ENCODE assay signal across 20 mouse cellular contexts in the genomic region with DNA sequence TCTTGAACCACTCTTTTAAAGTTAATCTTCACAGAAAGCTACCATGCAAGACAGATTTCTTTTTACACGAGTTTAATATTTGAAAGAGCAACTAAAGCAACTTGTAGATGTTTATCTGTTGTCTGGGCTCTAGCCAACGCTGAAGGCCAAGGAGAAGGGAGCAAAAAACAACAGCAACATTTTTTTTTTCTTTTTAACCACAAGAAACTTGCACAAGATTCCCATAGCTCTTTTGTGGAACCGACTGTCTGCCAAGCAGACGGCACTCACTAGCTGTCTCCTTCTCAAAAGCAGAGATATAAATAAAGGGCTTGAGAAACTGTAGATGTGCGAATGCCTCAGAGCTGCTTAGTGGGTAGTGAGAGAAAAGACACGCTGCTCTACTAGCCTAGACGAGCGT.
DNase-seq lines count a peak whose midpoint lies in the region; ATAC-seq and TF ChIP-seq lines count a peak whose summit lies in the region.
"Had no signal": no experiment of that assay in that cellular context is flagged by ENCODE, and none has a peak within 500 bp of the region (broad histone marks: within the 10 kb centered on the region; RNA-seq: fewer than 3 reads in every experiment).

No protein-coding gene starts in this region.

- no peaks in the 10 kb centered on the region for H3K27me3 ChIP-seq in forebrain, postnatal 0 days (ENCODE audit: insufficient read depth, low read length)
- H3K27me3 ChIP-seq in forebrain, embryonic 14.5 days (replicated peaks; ENCODE audit: control insufficient read depth, insufficient read depth, low read length) = no peaks in the 10 kb centered on the region
- H3K27me3 ChIP-seq: forebrain, embryonic 15.5 days; heart, embryonic 12.5 days; liver, embryonic 12.5 days; megakaryocyte, embryonic 14.5 days; neural tube, embryonic 12.5 days had no signal

- no peak overlapping the region for H3K27ac ChIP-seq in forebrain, postnatal 0 days (ENCODE audit: low read depth, low read length)
- H3K27ac ChIP-seq in forebrain, embryonic 14.5 days (ENCODE audit: low read depth, low read length) = no peak overlapping the region
- H3K27ac ChIP-seq: forebrain, embryonic 15.5 days; hindbrain, postnatal 0 days; limb, embryonic 10.5 days; liver, embryonic 12.5 days; neural tube, embryonic 12.5 days had no signal

- no peak overlapping the region for H3K4me3 ChIP-seq in forebrain, postnatal 0 days (ENCODE audit: low read depth, low read length)
- H3K4me3 ChIP-seq in forebrain, embryonic 14.5 days (ENCODE audit: low read depth, low read length) = no peak overlapping the region
- H3K4me3 ChIP-seq: forebrain, embryonic 15.5 days; heart, embryonic 12.5 days; limb, embryonic 10.5 days; liver, embryonic 12.5 days; megakaryocyte, embryonic 14.5 days; neural tube, embryonic 12.5 days had no signal

- H3K4me2 ChIP-seq in forebrain, postnatal 0 days (ENCODE audit: low read depth) = no peak overlapping the region
- H3K4me2 ChIP-seq in forebrain, embryonic 14.5 days (ENCODE audit: low read length) = no peak overlapping the region
- H3K4me2 ChIP-seq: forebrain, embryonic 15.5 days; heart, embryonic 12.5 days; liver, embryonic 12.5 days; neural tube, embryonic 12.5 days had no signal

- TF ChIP-seq CTCF in forebrain, postnatal 0 days (IDR thresholded peaks at IDR 0.05; ENCODE audit: low read depth) = no peak

- peak; percentile 80 for ATAC-seq in forebrain, postnatal 0 days
- ATAC-seq in forebrain, embryonic 14.5 days = no peak
- ATAC-seq: forebrain, embryonic 15.5 days; hindbrain, postnatal 0 days; liver, embryonic 12.5 days had no signal

- WGBS in forebrain, postnatal 0 days = 52% methylated on average over 8 of the region's 8 CpGs
- WGBS in forebrain, embryonic 14.5 days = 77% methylated on average over 8 of the region's 8 CpGs

- H3K9me3 ChIP-seq in forebrain, postnatal 0 days (ENCODE audit: low read length) = no peaks in the 10 kb centered on the region
- H3K9me3 ChIP-seq in forebrain, embryonic 14.5 days (replicated peaks; ENCODE audit: control insufficient read depth, low read length) = no peaks in the 10 kb centered on the region
- H3K9me3 ChIP-seq: forebrain, embryonic 15.5 days; heart, embryonic 12.5 days; limb, embryonic 10.5 days; liver, embryonic 12.5 days; megakaryocyte, embryonic 14.5 days; neural tube, embryonic 12.5 days had no signal

- no peaks in the 10 kb centered on the region for H3K4me1 ChIP-seq in forebrain, postnatal 0 days (ENCODE audit: insufficient read depth)
- no peaks in the 10 kb centered on the region for H3K4me1 ChIP-seq in forebrain, embryonic 14.5 days (ENCODE audit: control insufficient read depth, insufficient read depth, low read length)
- H3K4me1 ChIP-seq: forebrain, embryonic 15.5 days; heart, embryonic 12.5 days; neural tube, embryonic 12.5 days had no signal

- 0 out of 2 replicates have a peak, but pooled peaks cover 4% of the 10 kb centered on the region for H3K36me3 ChIP-seq in forebrain, postnatal 0 days (ENCODE audit: insufficient read depth)
- no peaks in the 10 kb centered on the region for H3K36me3 ChIP-seq in forebrain, embryonic 14.5 days (ENCODE audit: control insufficient read depth, insufficient read depth, low read length)
- H3K36me3 ChIP-seq: forebrain, embryonic 15.5 days; limb, embryonic 10.5 days; neural tube, embryonic 12.5 days had no signal

- no peak overlapping the region for H3K9ac ChIP-seq in forebrain, postnatal 0 days
- H3K9ac ChIP-seq in forebrain, embryonic 14.5 days (ENCODE audit: low read length) = no peak overlapping the region
- H3K9ac ChIP-seq: forebrain, embryonic 15.5 days; heart, embryonic 12.5 days; liver, embryonic 12.5 days; neural tube, embryonic 12.5 days had no signal

- peak; percentile 48 for DNase-seq in forebrain, postnatal 0 days
- DNase-seq in forebrain, embryonic 14.5 days (ENCODE audit: low spot score) = no peak
- DNase-seq in 416B (ENCODE audit: low read depth) = peak; percentile 39
- peak; percentile 56 for DNase-seq in kidney, adult 11 months
- peak; percentile 61 for DNase-seq in kidney, postnatal 10 days
- no peak for DNase-seq in thymus, postnatal 36 days
- no peak for DNase-seq in testis, postnatal 14 days (ENCODE audit: low spot score)
- DNase-seq in cerebellum, adult 8-10 months = no peak
- DNase-seq: adrenal gland, adult 8-10 months; cerebellum, adult 9-10 months; gastrocnemius, postnatal 14 days; heart, postnatal 36 days; thymus, adult 2 months had no signal

Comparison
In these comparisons a context has a peak if more than half of its experiments do, and no peak if none do; other contexts are left out.
1. DNase-seq: peak in forebrain, postnatal 0 days (single experiment), 416B (single experiment), kidney, adult 11 months (single experiment) and kidney, postnatal 10 days (single experiment); none in forebrain, embryonic 14.5 days (single experiment), thymus, postnatal 36 days (0 of 2), testis, postnatal 14 days (single experiment) and cerebellum, adult 8-10 months (single experiment).